Mouse (Mus musculus): ENCODE results near the gene Wdr41. TPM values are rescaled to one million over a fixed set of nuclear protein-coding genes. Genes with fewer than 3 reads are reported as not detected.

The Wdr41 gene
- polyA plus RNA-seq, 1 experiment from 2014 or later, result 27.4 TPM

Other genes starting within 250 kb of the Wdr41 start
- 270 and 304 TPM in 2 replicates for gene Tbca, start 187.4 kb upstream of the Wdr41 start, polyA plus RNA-seq (2015; fragmentation: Nextera tagmentation; extraction: Ambion mirVana)
- gene Otp, start 100.7 kb upstream of the Wdr41 start, polyA plus RNA-seq (2015; fragmentation: Nextera tagmentation; extraction: Ambion mirVana), result 3.2 and 4.7 TPM in 2 replicates

Data from midbrain, embryonic 16.5 days (tissue).